Mouse (Mus musculus): ENCODE results near the gene Cnnm1. TPM values are rescaled to one million over a fixed set of nuclear protein-coding genes. Genes with fewer than 3 reads are reported as not detected.

Gene Cnnm1
- polyA plus RNA-seq, 1 experiment from 2014 or later: 0.56 TPM

- no peak overlapping the region for H3K9ac ChIP-seq (ENCODE audit: low read length)
- no peak overlapping the region for H3K4me3 ChIP-seq (ENCODE audit: low read depth, low read length)
- no peak overlapping the region for H3K27ac ChIP-seq (replicated peaks)
- no peak overlapping the region for H3K4me2 ChIP-seq (replicated peaks; ENCODE audit: low read depth)
- no peaks in the 10 kb centered on the region for H3K9me3 ChIP-seq (ENCODE audit: control insufficient read depth, low read length)
- 67% methylated on average over 14 of the region's 14 CpGs for WGBS
- ATAC-seq (ENCODE audit: low FRiP score, low TSS enrichment) (no peak), DNase-seq (ENCODE audit: low spot score) (no peak)
- H3K4me1 ChIP-seq (replicated peaks; ENCODE audit: control insufficient read depth, insufficient read depth): no peaks in the 10 kb centered on the region
- H3K27me3 ChIP-seq (ENCODE audit: control insufficient read depth, insufficient read depth, low read length): no peaks in the 10 kb centered on the region
- TF ChIP-seq CTCF (IDR thresholded peaks at IDR 0.05; ENCODE audit: low read depth) (no peak), EP300 (optimal IDR thresholded peaks at IDR 0.05) (no peak)
- no peaks in the 10 kb centered on the region; the same call in 1 of the 2 replicates for H3K36me3 ChIP-seq (ENCODE audit: control insufficient read depth, insufficient read depth, low read length)
Observed at GRCm38 (mm10) chr19:43516397-43517035, 76.3 kb downstream of the Cnnm1 start.

GRCm38 (mm10) chr19:43517320-43517719, 77.1 kb downstream of the Cnnm1 start:
- H3K4me3 ChIP-seq (ENCODE audit: low read depth, low read length): no peak overlapping the region
- no peak overlapping the region for H3K4me2 ChIP-seq (replicated peaks; ENCODE audit: low read depth)
- H3K9ac ChIP-seq (ENCODE audit: low read length): no peak overlapping the region
- no peaks in the 10 kb centered on the region for H3K27me3 ChIP-seq (ENCODE audit: control insufficient read depth, insufficient read depth, low read length)
- H3K36me3 ChIP-seq (ENCODE audit: control insufficient read depth, insufficient read depth, low read length): no peaks in the 10 kb centered on the region; the same call in 1 of the 2 replicates
- 82% methylated on average over 6 of the region's 6 CpGs for WGBS
- ATAC-seq (ENCODE audit: low FRiP score, low TSS enrichment) (no peak), DNase-seq (ENCODE audit: low spot score) (no peak)
- H3K9me3 ChIP-seq (ENCODE audit: control insufficient read depth, low read length): no peaks in the 10 kb centered on the region
- H3K4me1 ChIP-seq (replicated peaks; ENCODE audit: control insufficient read depth, insufficient read depth): no peaks in the 10 kb centered on the region
- no peak overlapping the region for H3K27ac ChIP-seq (replicated peaks)
- no peak for TF ChIP-seq EP300 (optimal IDR thresholded peaks at IDR 0.05)
- no peak for TF ChIP-seq CTCF (IDR thresholded peaks at IDR 0.05; ENCODE audit: low read depth)

GRCm38 (mm10) chr19:43517808-43518207, 77.6 kb downstream of the Cnnm1 start:
- H3K36me3 ChIP-seq (ENCODE audit: control insufficient read depth, insufficient read depth, low read length): no peaks in the 10 kb centered on the region; the same call in 1 of the 2 replicates
- H3K9me3 ChIP-seq (ENCODE audit: control insufficient read depth, low read length): no peaks in the 10 kb centered on the region
- WGBS: 67% methylated on average over 7 of the region's 7 CpGs
- no peaks in the 10 kb centered on the region for H3K4me1 ChIP-seq (replicated peaks; ENCODE audit: control insufficient read depth, insufficient read depth)
- ATAC-seq (ENCODE audit: low FRiP score, low TSS enrichment) (no peak), DNase-seq (ENCODE audit: low spot score) (no peak)
- H3K27me3 ChIP-seq (ENCODE audit: control insufficient read depth, insufficient read depth, low read length): no peaks in the 10 kb centered on the region
- no peak overlapping the region for H3K4me3 ChIP-seq (ENCODE audit: low read depth, low read length)
- no peak overlapping the region for H3K4me2 ChIP-seq (replicated peaks; ENCODE audit: low read depth)
- H3K27ac ChIP-seq (replicated peaks): no peak overlapping the region
- TF ChIP-seq EP300 (optimal IDR thresholded peaks at IDR 0.05) (no peak), CTCF (IDR thresholded peaks at IDR 0.05; ENCODE audit: low read depth) (no peak)
- H3K9ac ChIP-seq (ENCODE audit: low read length): no peak overlapping the region

GRCm38 (mm10) chr19:43518261-43518660, 78.0 kb downstream of the Cnnm1 start:
- H3K27ac ChIP-seq (replicated peaks): 0 out of 2 replicates have a peak overlapping the region, but pooled peaks have one; percentile 13

GRCm38 (mm10) chr19:43519226-43519625, 79.0 kb downstream of the Cnnm1 start:
- TF ChIP-seq CTCF (IDR thresholded peaks at IDR 0.05; ENCODE audit: low read depth) (no peak), EP300 (optimal IDR thresholded peaks at IDR 0.05) (no peak)
- WGBS: 88% methylated on average over 10 of the region's 10 CpGs
- H3K27me3 ChIP-seq (ENCODE audit: control insufficient read depth, insufficient read depth, low read length): no peaks in the 10 kb centered on the region

More at GRCm38 (mm10) chr19:43518261-43518660, 78.0 kb downstream of the Cnnm1 start:
- Histone ChIP-seq H3K4me2 (replicated peaks; ENCODE audit: low read depth) (no peak overlapping the region), H3K27me3 (ENCODE audit: control insufficient read depth, insufficient read depth, low read length) (no peaks in the 10 kb centered on the region), H3K36me3 (ENCODE audit: control insufficient read depth, insufficient read depth, low read length) (no peaks in the 10 kb centered on the region; the same call in 1 of the 2 replicates), H3K9me3 (ENCODE audit: control insufficient read depth, low read length) (no peaks in the 10 kb centered on the region), H3K4me3 (ENCODE audit: low read depth, low read length) (no peak overlapping the region), H3K9ac (ENCODE audit: low read length) (no peak overlapping the region), H3K4me1 (replicated peaks; ENCODE audit: control insufficient read depth, insufficient read depth) (no peaks in the 10 kb centered on the region)
- TF ChIP-seq EP300 (optimal IDR thresholded peaks at IDR 0.05) (no peak), CTCF (IDR thresholded peaks at IDR 0.05; ENCODE audit: low read depth) (no peak)
- ATAC-seq (ENCODE audit: low FRiP score, low TSS enrichment): 0 out of 2 replicates have a peak, but pooled peaks have one; percentile 34
- no peak for DNase-seq (ENCODE audit: low spot score)
- WGBS: 54% methylated on average over 7 of the region's 7 CpGs

GRCm38 (mm10) chr19:43520402-43520801, 80.2 kb downstream of the Cnnm1 start:
- Histone ChIP-seq H3K4me1 (replicated peaks; ENCODE audit: control insufficient read depth, insufficient read depth) (no peaks in the 10 kb centered on the region), H3K9me3 (ENCODE audit: control insufficient read depth, low read length) (no peaks in the 10 kb centered on the region), H3K27ac (replicated peaks) (0 out of 2 replicates have a peak overlapping the region, but pooled peaks have one; percentile 9), H3K36me3 (ENCODE audit: control insufficient read depth, insufficient read depth, low read length) (no peaks in the 10 kb centered on the region), H3K4me3 (ENCODE audit: low read depth, low read length) (no peak overlapping the region), H3K27me3 (ENCODE audit: control insufficient read depth, insufficient read depth, low read length) (no peaks in the 10 kb centered on the region), H3K9ac (ENCODE audit: low read length) (no peak overlapping the region), H3K4me2 (replicated peaks; ENCODE audit: low read depth) (no peak overlapping the region)
- WGBS: 45% methylated on average over 9 of the region's 10 CpGs
- ATAC-seq (ENCODE audit: low FRiP score, low TSS enrichment) (no peak), DNase-seq (ENCODE audit: low spot score) (peak; percentile 68)
- TF ChIP-seq EP300 (optimal IDR thresholded peaks at IDR 0.05) (no peak), CTCF (IDR thresholded peaks at IDR 0.05; ENCODE audit: low read depth) (no peak)

More at GRCm38 (mm10) chr19:43519226-43519625, 79.0 kb downstream of the Cnnm1 start:
- H3K4me3 ChIP-seq (ENCODE audit: low read depth, low read length): no peak overlapping the region
- DNase-seq (ENCODE audit: low spot score) (no peak), ATAC-seq (ENCODE audit: low FRiP score, low TSS enrichment) (no peak)
- no peaks in the 10 kb centered on the region; the same call in 1 of the 2 replicates for H3K36me3 ChIP-seq (ENCODE audit: control insufficient read depth, insufficient read depth, low read length)
- H3K27ac ChIP-seq (replicated peaks): no peak overlapping the region
- H3K4me2 ChIP-seq (replicated peaks; ENCODE audit: low read depth): no peak overlapping the region
- H3K9ac ChIP-seq (ENCODE audit: low read length): no peak overlapping the region
- no peaks in the 10 kb centered on the region for H3K4me1 ChIP-seq (replicated peaks; ENCODE audit: control insufficient read depth, insufficient read depth)
- H3K9me3 ChIP-seq (ENCODE audit: control insufficient read depth, low read length): no peaks in the 10 kb centered on the region
